Mouse (Mus musculus) lung, embryonic 16.5 days (tissue): ENCODE data around the gene Nfyc. TPM values are rescaled to one million over a fixed set of nuclear protein-coding genes. Genes with fewer than 3 reads are reported as not detected.
A peak's percentile ranks its signal among the peaks of the same experiment; 100 is the strongest.

Experiments used
- ATAC-seq: fragments of 200-750 bp; cut with Nextera tagmentation; 2 replicates; pipeline ENCODE4 v1.8.0; 2017; ENCODE audit warnings: low read depth, mild to moderate bottlenecking, moderate library complexity
- H3K27ac ChIP-seq: fragments of 300-500 bp; sonication (generic); 2 replicates; pipeline ENCODE4 v1.5.1; 2014; ENCODE audit warnings: mild to moderate bottlenecking, control low read depth, low read length
- H3K27me3 ChIP-seq: fragments of 300-500 bp; sonication (generic); 2 replicates; pipeline ENCODE4 v1.6.1; 2014; ENCODE audit warnings: low read depth, low read length, mixed read lengths; ENCODE audit not compliant: control insufficient read depth, insufficient read depth
- H3K36me3 ChIP-seq: fragments of 300-500 bp; sonication (generic); 2 replicates; pipeline ENCODE4 v1.6.1; 2014; ENCODE audit warnings: low read length; ENCODE audit not compliant: control insufficient read depth, insufficient read depth
- H3K4me1 ChIP-seq: fragments of 300-500 bp; sonication (generic); replicated peaks from 2 replicates; pipeline ENCODE4 v1.6.1; 2014; ENCODE audit warnings: low read length, mixed read lengths; ENCODE audit not compliant: control insufficient read depth, insufficient read depth
- H3K4me2 ChIP-seq: fragments of 300-500 bp; sonication (generic); 2 replicates; pipeline ENCODE4 v1.6.1; 2014; ENCODE audit warnings: low read depth, low read length, control low read depth
- H3K4me3 ChIP-seq: fragments of 300-500 bp; sonication (generic); 2 replicates; pipeline ENCODE4 v1.5.1; 2014; ENCODE audit warnings: mild to moderate bottlenecking, low read length, control low read depth
- H3K9ac ChIP-seq: fragments of 300-500 bp; sonication (generic); 2 replicates; pipeline ENCODE4 v1.6.1; 2014; ENCODE audit warnings: low read length, control low read depth
- H3K9me3 ChIP-seq: fragments of 300-500 bp; sonication (generic); 2 replicates; pipeline ENCODE4 v1.6.1; 2016; ENCODE audit warnings: low read length; ENCODE audit not compliant: control insufficient read depth
- WGBS: fragments of 180-500 bp; shearing (Covaris S2); extraction: QIAGEN DNeasy Blood & Tissue Kit; methylation state at CpG from one replicate; pipeline ENCODE4 v1.1.7; 2014; 5-methylcytosine and 5-hydroxymethylcytosine counted together
- polyA plus RNA-seq: library from polyadenylated mRNA; unstranded; fragments of >200 nt; fragmentation: Nextera tagmentation; extraction: Ambion mirVana; gene quantifications from 2 replicates; pipeline ENCODE4 v1.2.1, GENCODE M21; 2015

Nfyc gene
- polyA plus RNA-seq, 1 experiment from 2014 or later = 96.5 TPM

- Histone ChIP-seq H3K36me3 (no peaks in the 10 kb centered on the region), H3K4me3 (no peak overlapping the region), H3K9ac (no peak overlapping the region), H3K4me2 (no peak overlapping the region), H3K9me3 (no peaks in the 10 kb centered on the region), H3K27me3 (peaks cover 15% of the 10 kb centered on the region), H3K4me1 (no peaks in the 10 kb centered on the region), H3K27ac (no peak overlapping the region)
- no peak for ATAC-seq
- 51% methylated on average over 7 of the region's 7 CpGs for WGBS
These were observed 28.5 kb upstream of the Nfyc start for GRCm38 (mm10) chr4:120859865-120860264.

DNA sequence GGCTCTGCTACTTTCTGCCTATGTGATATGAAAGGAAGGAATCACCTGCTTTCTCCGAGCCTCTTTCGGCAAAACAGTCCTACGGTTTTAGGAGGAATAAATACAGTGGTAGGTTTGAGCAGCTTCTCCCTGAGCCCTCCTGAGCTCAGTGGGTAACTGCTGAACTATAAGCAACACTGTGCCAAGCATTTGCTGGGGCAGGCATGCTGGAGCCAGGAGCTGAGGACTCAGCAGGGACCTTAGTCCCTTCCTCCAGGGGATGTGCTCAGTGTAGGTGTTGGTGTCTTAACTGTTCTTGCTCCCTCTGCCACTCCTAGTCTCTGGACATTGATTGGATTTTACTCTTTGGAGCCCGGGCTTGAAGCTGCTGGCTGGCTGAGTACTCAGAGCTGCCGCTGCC, 25.0 kb upstream of the Nfyc start:
- no peak overlapping the region for H3K4me2 ChIP-seq

GRCm38 (mm10) chr4:120855360-120856060, 24.1 kb upstream of the Nfyc start:
- H3K9ac ChIP-seq = no peak overlapping the region
- no peak for ATAC-seq
- peaks cover 24% of the 10 kb centered on the region for H3K27me3 ChIP-seq
- 25% methylated on average over 7 of the region's 7 CpGs for WGBS
- peaks cover 2% of the 10 kb centered on the region; the same call in 1 of the 2 replicates for H3K9me3 ChIP-seq
- no peaks in the 10 kb centered on the region for H3K4me1 ChIP-seq
- peak overlapping the region; percentile 59 for H3K4me3 ChIP-seq
- H3K36me3 ChIP-seq = no peaks in the 10 kb centered on the region
- H3K4me2 ChIP-seq = peak overlapping the region; percentile 97
- no peak overlapping the region for H3K27ac ChIP-seq

More for the DNA sequence above, 25.0 kb upstream of the Nfyc start:
- Histone ChIP-seq H3K27ac (no peak overlapping the region), H3K27me3 (peaks cover 24% of the 10 kb centered on the region), H3K4me3 (no peak overlapping the region), H3K9me3 (peaks cover 2% of the 10 kb centered on the region; the same call in 1 of the 2 replicates), H3K9ac (no peak overlapping the region), H3K36me3 (no peaks in the 10 kb centered on the region), H3K4me1 (no peaks in the 10 kb centered on the region)
- 50% methylated on average over 5 of the region's 5 CpGs for WGBS
- ATAC-seq = no peak

DNA sequence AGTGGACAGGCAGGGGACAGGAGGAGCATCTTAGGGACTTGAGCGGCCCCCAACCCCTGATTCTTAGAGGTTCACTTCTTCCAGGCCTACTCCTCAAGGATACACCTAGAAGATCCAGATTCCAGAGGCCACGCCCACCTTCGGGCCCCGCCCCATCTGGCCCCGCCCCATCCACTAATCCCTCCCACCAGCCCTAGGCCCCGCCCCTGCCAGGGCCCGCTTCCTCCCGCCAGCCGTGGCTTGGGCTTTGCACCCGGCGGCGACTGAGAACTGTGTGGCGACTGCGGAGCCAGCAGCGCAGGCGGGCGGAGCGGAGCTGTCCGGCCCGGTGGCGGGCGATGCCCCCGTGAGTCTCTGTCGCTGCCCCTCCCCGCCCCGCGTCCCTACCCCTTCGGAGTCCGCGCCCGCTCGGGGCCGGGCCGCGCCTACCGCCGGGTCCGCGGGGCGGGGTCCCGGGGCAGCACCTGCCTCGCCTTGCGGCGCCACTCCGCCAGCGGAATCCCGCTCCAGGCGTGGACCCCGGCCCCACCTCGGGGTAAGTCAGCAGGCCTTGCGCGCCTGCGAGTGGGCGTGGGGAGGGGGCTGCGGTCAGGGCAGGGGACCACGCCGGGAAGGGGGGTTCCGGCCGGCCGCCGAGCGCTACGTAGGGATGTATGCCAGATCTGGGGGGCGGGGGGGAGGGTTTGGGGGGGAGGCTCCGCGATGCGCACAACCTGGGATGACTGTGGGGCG, 23.4 kb upstream of the Nfyc start, which contains the start of gene Rims3:
Gene Rims3, plus strand, starts transcription at position 229 of the 732 bp plus-strand sequence.
- Histone ChIP-seq H3K9ac (peak within 1 kb of the TSS; percentile 65), H3K4me3 (peak within 1 kb of the TSS; percentile 59), H3K27ac (no peak within 1 kb of the TSS), H3K4me2 (peak within 1 kb of the TSS; percentile 97), H3K9me3 (peaks cover 2% of the 10 kb centered on the region; the same call in 1 of the 2 replicates), H3K36me3 (no peaks in the 10 kb centered on the region), H3K27me3 (peaks cover 24% of the 10 kb centered on the region), H3K4me1 (no peaks in the 10 kb centered on the region)
- WGBS = 2% methylated on average over 60 of the region's 68 CpGs
- peak; percentile 81 for ATAC-seq

DNA sequence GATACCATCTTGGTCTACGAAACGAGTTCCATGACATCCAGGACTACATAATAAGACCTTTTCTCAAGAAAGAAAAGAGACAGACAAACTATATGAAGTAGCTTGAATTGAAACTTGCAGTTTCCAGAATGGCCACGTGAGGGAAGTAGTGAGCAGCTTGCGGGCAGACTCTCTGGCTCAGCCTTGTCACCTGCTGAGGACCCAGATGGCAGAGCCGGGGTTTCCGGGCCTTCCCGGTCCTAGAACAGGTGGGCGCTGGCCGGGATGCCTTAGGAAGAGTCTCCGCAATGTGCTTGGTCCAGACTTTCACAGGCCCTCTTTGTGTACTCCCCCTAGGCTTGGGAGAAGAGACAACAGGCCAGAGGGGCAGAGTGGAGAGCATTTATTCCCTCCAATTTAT, 19.6 kb upstream of the Nfyc start:
- Histone ChIP-seq H3K4me2 (no peak overlapping the region), H3K27ac (no peak overlapping the region), H3K9me3 (peaks cover 2% of the 10 kb centered on the region; the same call in 1 of the 2 replicates), H3K4me3 (no peak overlapping the region), H3K36me3 (no peaks in the 10 kb centered on the region), H3K4me1 (no peaks in the 10 kb centered on the region), H3K27me3 (peaks cover 19% of the 10 kb centered on the region), H3K9ac (no peak overlapping the region)
- WGBS = 2% methylated on average over 10 of the region's 10 CpGs
- ATAC-seq = peak; percentile 45; the same call in 1 of the 2 replicates

DNA sequence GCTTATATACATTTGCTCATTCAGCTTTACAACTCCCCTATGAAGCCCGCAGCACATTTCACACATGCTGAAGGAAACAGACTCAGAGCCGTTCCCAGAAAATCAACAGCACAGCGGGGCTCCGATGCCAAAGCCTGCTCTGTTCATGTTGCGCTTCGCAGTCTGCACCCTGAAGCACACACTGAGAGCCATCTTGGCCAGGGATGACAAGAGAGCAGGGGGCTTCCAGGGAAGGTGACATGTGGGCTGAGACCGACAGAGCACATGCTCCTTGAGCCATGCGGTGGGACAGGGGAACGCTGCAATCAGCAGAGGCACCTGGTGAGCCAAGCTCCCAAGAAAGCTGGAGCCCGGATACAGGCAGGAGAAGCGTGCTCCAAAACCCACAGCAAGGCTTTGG, 18.1 kb upstream of the Nfyc start:
- no peak overlapping the region for H3K9ac ChIP-seq
- no peak overlapping the region for H3K4me3 ChIP-seq
- H3K36me3 ChIP-seq = no peaks in the 10 kb centered on the region
- peaks cover 5% of the 10 kb centered on the region; the same call in 1 of the 2 replicates for H3K27me3 ChIP-seq
- no peak for ATAC-seq
- H3K9me3 ChIP-seq = peaks cover 2% of the 10 kb centered on the region; the same call in 1 of the 2 replicates
- H3K27ac ChIP-seq = no peak overlapping the region
- H3K4me1 ChIP-seq = no peaks in the 10 kb centered on the region
- 57% methylated on average over 11 of the region's 11 CpGs for WGBS
- no peak overlapping the region for H3K4me2 ChIP-seq

DNA sequence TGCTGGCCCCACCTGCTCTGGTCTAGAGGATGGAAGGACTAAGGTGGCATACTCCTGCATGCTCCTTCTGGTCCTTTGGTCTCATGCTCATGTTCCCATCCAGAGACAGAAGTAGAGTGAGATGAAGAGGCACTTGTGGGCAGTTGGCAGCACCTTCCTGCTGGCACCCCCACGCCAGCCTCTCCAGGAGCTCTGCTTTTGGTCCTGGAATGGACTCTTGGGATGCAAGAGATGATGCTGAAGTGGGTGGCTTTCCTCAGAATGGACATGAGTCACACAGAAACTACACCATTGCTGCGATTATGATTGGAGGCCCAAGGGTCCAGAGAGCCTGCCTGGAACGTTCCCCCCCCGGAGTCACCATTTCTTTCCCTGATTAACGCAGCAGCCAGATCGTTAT, 17.5 kb upstream of the Nfyc start:
- Histone ChIP-seq H3K36me3 (no peaks in the 10 kb centered on the region), H3K9ac (no peak overlapping the region), H3K27ac (no peak overlapping the region), H3K27me3 (peaks cover 5% of the 10 kb centered on the region; the same call in 1 of the 2 replicates), H3K4me1 (no peaks in the 10 kb centered on the region), H3K9me3 (peaks cover under 1% of the 10 kb centered on the region; the same call in 1 of the 2 replicates), H3K4me2 (no peak overlapping the region), H3K4me3 (no peak overlapping the region)
- ATAC-seq = no peak
- 72% methylated on average over 6 of the region's 6 CpGs for WGBS

DNA sequence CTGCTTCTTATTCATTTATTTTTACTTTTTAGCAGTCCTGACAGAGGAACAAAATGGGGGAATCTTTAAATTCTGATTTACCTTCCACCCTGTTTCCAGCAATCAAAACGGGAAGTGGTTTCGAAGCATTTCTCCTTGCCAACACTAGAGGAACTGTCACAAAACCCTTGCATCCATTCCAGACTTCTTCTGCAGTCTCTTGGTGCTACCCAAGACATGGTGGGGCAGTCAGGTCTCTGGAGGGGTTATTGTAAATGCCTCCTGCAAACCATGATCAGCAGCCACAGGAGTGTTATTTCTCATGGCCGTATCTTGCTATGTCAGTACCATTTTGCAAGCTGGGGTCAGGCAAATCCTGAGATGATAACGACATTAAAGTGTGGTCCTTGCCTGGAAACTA, 13.7 kb upstream of the Nfyc start:
- Histone ChIP-seq H3K4me3 (no peak overlapping the region), H3K36me3 (no peaks in the 10 kb centered on the region), H3K4me1 (no peaks in the 10 kb centered on the region), H3K9me3 (no peaks in the 10 kb centered on the region), H3K4me2 (no peak overlapping the region), H3K27me3 (no peaks in the 10 kb centered on the region), H3K9ac (no peak overlapping the region), H3K27ac (no peak overlapping the region)
- 66% methylated on average over 4 of the region's 4 CpGs for WGBS
- no peak for ATAC-seq

DNA sequence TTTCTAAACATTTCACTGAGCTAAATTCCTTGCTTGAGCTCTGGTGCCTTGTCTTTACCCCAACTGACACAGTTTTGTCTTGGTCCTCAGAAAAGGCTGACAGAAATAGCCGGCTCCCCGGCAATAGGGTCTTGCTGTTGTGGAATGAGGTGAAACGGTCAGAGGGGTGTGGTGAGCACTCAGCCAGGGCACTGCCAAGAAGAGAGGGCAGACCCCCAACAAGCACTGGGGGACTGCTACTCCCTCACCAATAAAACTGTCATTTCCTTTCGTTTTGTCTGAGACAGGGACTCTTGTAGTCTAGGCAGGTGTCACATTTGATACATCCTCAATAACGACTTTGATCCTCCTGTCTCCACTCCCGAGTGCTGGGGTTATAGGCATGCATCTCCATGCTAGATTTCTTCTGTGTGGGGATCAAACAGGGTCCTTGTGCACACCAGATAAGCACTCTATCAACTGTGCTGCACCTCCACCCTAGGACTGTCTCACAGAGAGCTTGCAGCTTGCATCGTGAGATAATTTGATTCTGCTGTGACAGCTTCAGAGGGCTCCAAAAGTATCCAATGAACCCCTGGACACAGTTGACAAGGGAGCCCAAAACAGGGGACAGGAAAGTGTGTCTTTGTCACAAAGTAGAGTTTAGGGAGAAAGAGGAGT, 13.2 kb upstream of the Nfyc start:
- WGBS = 37% methylated on average over 7 of the region's 7 CpGs

More for the DNA sequence above, 13.2 kb upstream of the Nfyc start:
- Histone ChIP-seq H3K9ac (no peak overlapping the region), H3K27ac (no peak overlapping the region), H3K4me3 (no peak overlapping the region), H3K36me3 (no peaks in the 10 kb centered on the region), H3K4me2 (no peak overlapping the region), H3K27me3 (no peaks in the 10 kb centered on the region), H3K9me3 (no peaks in the 10 kb centered on the region), H3K4me1 (no peaks in the 10 kb centered on the region)
- ATAC-seq = no peak
